Mouse (Mus musculus) limb, embryonic 12.5 days (tissue): ENCODE data around the gene Lmf2. TPM values are rescaled to one million over a fixed set of nuclear protein-coding genes. Genes with fewer than 3 reads are reported as not detected.

Source experiments
- ATAC-seq: fragments of 200-750 bp; cut with Nextera tagmentation; 2 replicates; pipeline ENCODE4 v1.8.0; 2017; ENCODE audit warnings: low read depth, moderate TSS enrichment; ENCODE audit not compliant: insufficient number of reproducible peaks, insufficient read depth, low FRiP score, low TSS enrichment
- H3K27ac ChIP-seq: fragments of 300-500 bp; sonication (generic); 2 replicates; pipeline ENCODE4 v1.5.1; 2016; ENCODE audit warnings: mild to moderate bottlenecking, moderate library complexity
- H3K27me3 ChIP-seq: fragments of 300-500 bp; sonication (generic); 2 replicates; pipeline ENCODE4 v1.6.1; 2016; ENCODE audit warnings: mild to moderate bottlenecking, moderate library complexity
- H3K36me3 ChIP-seq: fragments of 300-500 bp; sonication (generic); 2 replicates; pipeline ENCODE4 v1.6.1; 2016; ENCODE audit warnings: mild to moderate bottlenecking, moderate library complexity
- H3K4me1 ChIP-seq: fragments of 300-500 bp; sonication (generic); replicated peaks from 2 replicates; pipeline ENCODE4 v1.6.1; 2016
- H3K4me2 ChIP-seq: fragments of 300-500 bp; sonication (generic); 2 replicates; pipeline ENCODE4 v1.6.1; 2016; ENCODE audit warnings: mild to moderate bottlenecking, moderate library complexity
- H3K4me3 ChIP-seq: fragments of 300-500 bp; sonication (generic); replicated peaks from 2 replicates; pipeline ENCODE4 v1.5.1; 2016; ENCODE audit warnings: mild to moderate bottlenecking
- H3K9ac ChIP-seq: fragments of 300-500 bp; sonication (generic); replicated peaks from 2 replicates; pipeline ENCODE4 v1.6.1; 2016; ENCODE audit warnings: mild to moderate bottlenecking, moderate library complexity
- H3K9me3 ChIP-seq: fragments of 300-500 bp; sonication (generic); 2 replicates; pipeline ENCODE4 v1.6.1; 2016; ENCODE audit warnings: mild to moderate bottlenecking, moderate library complexity
- WGBS: fragments of 180-500 bp; shearing (Covaris S2); methylation state at CpG from one replicate; pipeline ENCODE4 v1.1.7; 2016; 5-methylcytosine and 5-hydroxymethylcytosine counted together
- microRNA-seq: library from miRNA; unstranded; fragments of <30 nt; microRNA quantifications from one replicate; pipeline ENCODE4, GENCODE M21; 2017
- polyA plus RNA-seq: library from polyadenylated mRNA; unstranded; fragments of >200 nt; fragmentation: Nextera tagmentation; extraction: Ambion mirVana; gene quantifications from 2 replicates; pipeline ENCODE4 v1.2.1, GENCODE M21; 2016

Lmf2 gene
- polyA plus RNA-seq, 1 experiment from 2014 or later = 43.3 TPM

- peak; percentile 99 for ATAC-seq
- peak within 1 kb of the TSS; percentile 53 for H3K27ac ChIP-seq
- H3K27me3 ChIP-seq = no peaks in the 10 kb centered on the region
- no peaks in the 10 kb centered on the region for H3K36me3 ChIP-seq
- peak within 1 kb of the TSS; percentile 92 for H3K4me2 ChIP-seq
- peaks cover 20% of the 10 kb centered on the region for H3K4me1 ChIP-seq
- H3K9me3 ChIP-seq = no peaks in the 10 kb centered on the region
- whole genome bisulfite sequencing = under 1% methylated on average over 37 of the region's 37 CpGs
- H3K9ac ChIP-seq = peak within 1 kb of the TSS; percentile 75
- peak within 1 kb of the TSS; percentile 71 for H3K4me3 ChIP-seq
These were observed 40.2 kb downstream of the Lmf2 start, which contains the start of gene Sbf1 for GRCm38 (mm10) chr15:89315190-89315731. Sbf1 (minus strand) TSS chr15:89315311.

GRCm38 (mm10) chr15:89314511-89315189 lies 40.8 kb downstream of the Lmf2 start:
- no peak overlapping the region for H3K27ac ChIP-seq

GRCm38 (mm10) chr15:89314107-89314506 lies 41.4 kb downstream of the Lmf2 start:
- Histone ChIP-seq H3K4me3 (peak overlapping the region; percentile 71), H3K27me3 (no peaks in the 10 kb centered on the region), H3K4me2 (peak overlapping the region; percentile 92), H3K27ac (no peak overlapping the region), H3K36me3 (no peaks in the 10 kb centered on the region), H3K4me1 (peaks cover 20% of the 10 kb centered on the region), H3K9me3 (no peaks in the 10 kb centered on the region), H3K9ac (peak overlapping the region; percentile 75)
- 41% methylated on average over 3 of the region's 3 CpGs for WGBS
- no peak for ATAC-seq

More at GRCm38 (mm10) chr15:89314511-89315189, 40.8 kb downstream of the Lmf2 start:
- under 1% methylated on average over 58 of the region's 58 CpGs for WGBS
- peak overlapping the region; percentile 75 for H3K9ac ChIP-seq
- H3K9me3 ChIP-seq = no peaks in the 10 kb centered on the region
- no peaks in the 10 kb centered on the region for H3K36me3 ChIP-seq
- peak overlapping the region; percentile 92 for H3K4me2 ChIP-seq
- peaks cover 20% of the 10 kb centered on the region for H3K4me1 ChIP-seq
- H3K4me3 ChIP-seq = peak overlapping the region; percentile 71
- peak; percentile 39 for ATAC-seq
- H3K27me3 ChIP-seq = no peaks in the 10 kb centered on the region

- ATAC-seq = no peak
- Histone ChIP-seq H3K9ac (peak overlapping the region; percentile 19; the same call in 1 of the 2 replicates), H3K36me3 (no peaks in the 10 kb centered on the region; the same call in 1 of the 2 replicates)
These were observed 42.1 kb downstream of the Lmf2 start for GRCm38 (mm10) chr15:89313359-89313758.

GRCm38 (mm10) chr15:89309962-89310498 lies 45.4 kb downstream of the Lmf2 start:
- peaks cover 20% of the 10 kb centered on the region for H3K4me1 ChIP-seq
- WGBS = 82% methylated on average over 6 of the region's 6 CpGs
- no peaks in the 10 kb centered on the region for H3K27me3 ChIP-seq
- ATAC-seq = no peak
- no peak overlapping the region for H3K4me2 ChIP-seq
- H3K9ac ChIP-seq = no peak overlapping the region
- H3K9me3 ChIP-seq = no peaks in the 10 kb centered on the region
- H3K27ac ChIP-seq = no peak overlapping the region
- H3K36me3 ChIP-seq = peaks cover 30% of the 10 kb centered on the region
- H3K4me3 ChIP-seq = no peak overlapping the region

More at GRCm38 (mm10) chr15:89313359-89313758, 42.1 kb downstream of the Lmf2 start:
- no peaks in the 10 kb centered on the region for H3K9me3 ChIP-seq
- peaks cover 20% of the 10 kb centered on the region for H3K4me1 ChIP-seq
- WGBS = 72% methylated on average over 4 of the region's 4 CpGs
- H3K4me2 ChIP-seq = peak overlapping the region; percentile 92
- H3K27me3 ChIP-seq = no peaks in the 10 kb centered on the region
- H3K27ac ChIP-seq = no peak overlapping the region
- H3K4me3 ChIP-seq = peak overlapping the region; percentile 71

GRCm38 (mm10) chr15:89308406-89309139 lies 46.9 kb downstream of the Lmf2 start:
- WGBS = 84% methylated on average over 7 of the region's 7 CpGs
- no peaks in the 10 kb centered on the region for H3K27me3 ChIP-seq
- H3K4me2 ChIP-seq = no peak overlapping the region
- H3K9ac ChIP-seq = no peak overlapping the region
- no peak overlapping the region for H3K4me3 ChIP-seq
- no peak for ATAC-seq
- peaks cover 10% of the 10 kb centered on the region for H3K4me1 ChIP-seq
- no peaks in the 10 kb centered on the region for H3K9me3 ChIP-seq
- H3K36me3 ChIP-seq = peaks cover 45% of the 10 kb centered on the region
- no peak overlapping the region for H3K27ac ChIP-seq

GRCm38 (mm10) chr15:89307461-89307860 lies 48.0 kb downstream of the Lmf2 start:
- H3K36me3 ChIP-seq = peaks cover 56% of the 10 kb centered on the region
- no peaks in the 10 kb centered on the region for H3K9me3 ChIP-seq
- H3K4me3 ChIP-seq = no peak overlapping the region
- no peaks in the 10 kb centered on the region for H3K27me3 ChIP-seq
- ATAC-seq = no peak
- WGBS = 93% methylated on average over 13 of the region's 13 CpGs
- H3K4me1 ChIP-seq = no peaks in the 10 kb centered on the region
- H3K9ac ChIP-seq = no peak overlapping the region
- H3K27ac ChIP-seq = no peak overlapping the region
- no peak overlapping the region for H3K4me2 ChIP-seq

- no peak overlapping the region for H3K4me3 ChIP-seq
- H3K9me3 ChIP-seq = no peaks in the 10 kb centered on the region
- no peak overlapping the region for H3K27ac ChIP-seq
- WGBS = 74% methylated on average over 1 of the region's 1 CpGs
- no peaks in the 10 kb centered on the region for H3K4me1 ChIP-seq
- H3K9ac ChIP-seq = no peak overlapping the region
- H3K4me2 ChIP-seq = no peak overlapping the region
- no peak for ATAC-seq
- peaks cover 71% of the 10 kb centered on the region for H3K36me3 ChIP-seq
- no peaks in the 10 kb centered on the region for H3K27me3 ChIP-seq
These were observed 49.5 kb downstream of the Lmf2 start for GRCm38 (mm10) chr15:89305966-89306365.

Small RNA genes within 50 kb of the gene (microRNA-seq; reads per million reads assigned to microRNA genes)
- gene Mir6959 = not detected

Other genes with a start within 250 kb of the Lmf2 start
- gene Tubgcp6, start 232.5 kb downstream of the Lmf2 start, polyA plus RNA-seq = 22.7 and 24.8 TPM in 2 replicates
- 15.0 and 15.2 TPM in 2 replicates for gene Hdac10, start 227.0 kb downstream of the Lmf2 start, polyA plus RNA-seq
- gene Mapk12, start 215.0 kb downstream of the Lmf2 start, polyA plus RNA-seq = 8.9 and 9.3 TPM in 2 replicates
- 13.6 and 14.4 TPM in 2 replicates for gene Mapk11, start 206.0 kb downstream of the Lmf2 start, polyA plus RNA-seq
- gene Plxnb2, start 174.9 kb downstream of the Lmf2 start, polyA plus RNA-seq = 157 and 170 TPM in 2 replicates
- 30.1 and 31.2 TPM in 2 replicates for gene Dennd6b, start 159.2 kb downstream of the Lmf2 start, polyA plus RNA-seq
- gene Ppp6r2, start 144.1 kb downstream of the Lmf2 start, polyA plus RNA-seq = 30.5 and 33.3 TPM in 2 replicates
- 57.2 and 73.4 TPM in 2 replicates for gene Sbf1, start 40.3 kb downstream of the Lmf2 start, polyA plus RNA-seq
- gene Adm2, start 32.9 kb downstream of the Lmf2 start, polyA plus RNA-seq = 0.16 and 0.17 TPM in 2 replicates
- gene Miox, start 21.3 kb downstream of the Lmf2 start, polyA plus RNA-seq = not detected in 2 replicates
- 175 and 183 TPM in 2 replicates for gene Ncaph2, start 60 bp upstream of the Lmf2 start, polyA plus RNA-seq
- gene Sco2, start 18.2 kb upstream of the Lmf2 start, polyA plus RNA-seq = 4.2 and 5.3 TPM in 2 replicates
- gene Tymp, start 21.4 kb upstream of the Lmf2 start, polyA plus RNA-seq = 1.5 TPM in 2 replicates
- 0.33 and 0.48 TPM in 2 replicates for gene Odf3b, start 23.6 kb upstream of the Lmf2 start, polyA plus RNA-seq
- gene Klhdc7b, start 29.3 kb upstream of the Lmf2 start, polyA plus RNA-seq = 0.05 TPM in 1 of 2 replicates, not detected in the other
- not detected in 2 replicates for gene Syce3, start 54.8 kb upstream of the Lmf2 start, polyA plus RNA-seq
- gene Cpt1b, start 70.2 kb upstream of the Lmf2 start, polyA plus RNA-seq = 0.25 and 0.74 TPM in 2 replicates
- gene C730034F03Rik, start 73.9 kb upstream of the Lmf2 start, polyA plus RNA-seq = 3.6 and 3.8 TPM in 2 replicates
- not detected in 2 replicates for gene Gm44502, start 74.0 kb upstream of the Lmf2 start, polyA plus RNA-seq
- 59.2 and 61.8 TPM in 2 replicates for gene Chkb, start 74.2 kb upstream of the Lmf2 start, polyA plus RNA-seq
- gene Mapk8ip2, start 98.3 kb upstream of the Lmf2 start, polyA plus RNA-seq = 2.0 and 2.1 TPM in 2 replicates
- 15.2 and 15.6 TPM in 2 replicates for gene Arsa, start 121.8 kb upstream of the Lmf2 start, polyA plus RNA-seq
- gene Shank3, start 144.0 kb upstream of the Lmf2 start, polyA plus RNA-seq = 2.4 and 3.2 TPM in 2 replicates
- gene Acr, start 212.7 kb upstream of the Lmf2 start, polyA plus RNA-seq = 0.28 TPM in 1 of 2 replicates, not detected in the other
- 48.9 and 53.0 TPM in 2 replicates for gene Rabl2, start 236.3 kb upstream of the Lmf2 start, polyA plus RNA-seq